Mouse (Mus musculus): ENCODE data around the gene Mfap1a.
"Not testable (repeated sequence)": the region's sequence is repeated elsewhere in the genome, so short reads cannot be mapped to it uniquely, and the experiment has no call there.

- not testable (repeated sequence) for TF ChIP-seq MYOD1 (IDR thresholded peaks at IDR 0.05; ENCODE audit: control insufficient read depth in 1 of 3, insufficient read length in 2 of 3, low read depth in 2 of 3); POLR2A (IDR thresholded peaks at IDR 0.05; ENCODE audit: insufficient read length, low read depth); TCF12 (IDR thresholded peaks at IDR 0.05; ENCODE audit: insufficient read depth, poor library complexity, severe bottlenecking); E2F4 (IDR thresholded peaks at IDR 0.05; ENCODE audit: insufficient read depth); POLR2AphosphoS2 (IDR thresholded peaks at IDR 0.05; ENCODE audit: insufficient read length, low read depth); MAX (IDR thresholded peaks at IDR 0.05; ENCODE audit: low read depth); MYOG (IDR thresholded peaks at IDR 0.05; ENCODE audit: control insufficient read depth in 1 of 3, insufficient read depth in 1 of 3, insufficient read length in 2 of 3, low read depth in 2 of 3)
Measured at GRCm38 (mm10) chr2:121480916-121481315, 25.5 kb downstream of the Mfap1a start.
